Mouse (Mus musculus) midbrain, embryonic 10.5 days (tissue): ENCODE measurements around the gene Coa3. TPM values are rescaled to one million over a fixed set of nuclear protein-coding genes. Genes with fewer than 3 reads are reported as not detected.

Experiments used
- DNase-seq: peaks from one replicate; pipeline ENCODE4 v3.0.0-alpha.2; 2017; ENCODE audit warnings: low spot score
- H3K27ac ChIP-seq: fragments of 300-500 bp; sonication (generic); replicated peaks from 2 replicates; pipeline ENCODE4 v1.5.1; 2016; ENCODE audit warnings: mild to moderate bottlenecking
- H3K27me3 ChIP-seq: fragments of 300-500 bp; sonication (generic); 2 replicates; pipeline ENCODE4 v1.6.1; 2016; ENCODE audit warnings: low read depth, mild to moderate bottlenecking; ENCODE audit not compliant: poor library complexity, severe bottlenecking
- H3K36me3 ChIP-seq: fragments of 300-500 bp; sonication (generic); 2 replicates; pipeline ENCODE4 v1.6.1; 2016; ENCODE audit warnings: mild to moderate bottlenecking, moderate library complexity
- H3K4me1 ChIP-seq: fragments of 300-500 bp; sonication (generic); 2 replicates; pipeline ENCODE4 v1.6.1; 2016
- H3K4me3 ChIP-seq: fragments of 300-500 bp; sonication (generic); 2 replicates; pipeline ENCODE4 v1.5.1; 2016; ENCODE audit warnings: mild to moderate bottlenecking, moderate library complexity
- H3K9me3 ChIP-seq: fragments of 300-500 bp; sonication (generic); replicated peaks from 2 replicates; pipeline ENCODE4 v1.6.1; 2016; ENCODE audit warnings: mild to moderate bottlenecking
- WGBS: fragments of 180-500 bp; shearing (Covaris S2); methylation state at CpG from one replicate; pipeline ENCODE4 v1.1.7; 2016; 5-methylcytosine and 5-hydroxymethylcytosine counted together
- polyA plus RNA-seq: library from polyadenylated mRNA; unstranded; fragments of >200 nt; fragmentation: Nextera tagmentation; extraction: Ambion mirVana; gene quantifications from 2 replicates; pipeline ENCODE4 v1.2.1, GENCODE M21; 2016

The Coa3 gene
- polyA plus RNA-seq, 1 experiment from 2014 or later: 223 TPM

DNA sequence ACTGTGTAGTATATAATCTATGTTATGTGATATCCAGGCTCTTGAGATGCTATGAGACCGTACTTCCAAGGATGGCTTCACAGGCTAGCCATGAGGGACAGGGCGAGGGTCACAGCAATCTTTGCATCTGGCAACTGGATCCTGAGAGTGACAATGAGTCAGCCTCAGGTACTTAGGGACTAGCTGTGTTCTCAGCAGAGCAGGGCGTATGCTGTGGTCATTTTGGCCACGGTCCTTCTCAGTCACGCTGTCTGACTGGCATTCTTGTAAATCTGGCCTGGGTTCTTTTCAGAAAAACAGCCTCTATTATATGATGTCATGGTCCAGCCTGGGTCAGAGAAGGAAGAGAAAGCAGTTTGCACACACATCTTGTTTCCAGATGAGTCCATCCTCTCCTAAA, 42.1 kb downstream of the Coa3 start:
- Histone ChIP-seq H3K4me3 (no peak overlapping the region), H3K27me3 (0 out of 2 replicates have a peak, but pooled peaks cover 5% of the 10 kb centered on the region), H3K9me3 (no peaks in the 10 kb centered on the region), H3K36me3 (no peaks in the 10 kb centered on the region), H3K27ac (no peak overlapping the region), H3K4me1 (peaks cover 4% of the 10 kb centered on the region; the same call in 1 of the 2 replicates)
- no peak for DNase-seq
- 92% methylated on average over 5 of the region's 5 CpGs for WGBS

DNA sequence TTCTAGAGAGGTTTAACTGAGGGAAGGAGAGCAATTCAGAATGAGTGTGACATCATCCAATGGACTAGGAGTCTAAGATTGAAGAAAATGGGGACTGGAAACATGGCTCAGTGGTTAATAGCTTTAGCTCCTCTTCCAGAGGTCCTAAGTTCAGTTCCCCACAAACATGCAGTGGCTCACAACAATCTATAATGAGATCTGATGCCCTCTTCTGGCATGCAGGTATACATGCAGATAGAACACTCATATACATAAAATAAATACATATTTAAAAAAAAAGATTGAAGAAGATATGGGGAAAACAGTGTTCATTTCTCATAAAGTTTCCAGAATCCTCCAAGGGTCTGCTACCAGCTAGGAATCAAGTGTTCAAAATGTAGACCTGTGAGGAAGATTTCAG, 43.5 kb downstream of the Coa3 start:
- no peak for DNase-seq
- peaks cover 18% of the 10 kb centered on the region for H3K4me1 ChIP-seq
- 0 out of 2 replicates have a peak, but pooled peaks cover 5% of the 10 kb centered on the region for H3K27me3 ChIP-seq
- H3K36me3 ChIP-seq: no peaks in the 10 kb centered on the region
- no peak overlapping the region for H3K4me3 ChIP-seq
- no peak overlapping the region for H3K27ac ChIP-seq
- H3K9me3 ChIP-seq: no peaks in the 10 kb centered on the region

DNA sequence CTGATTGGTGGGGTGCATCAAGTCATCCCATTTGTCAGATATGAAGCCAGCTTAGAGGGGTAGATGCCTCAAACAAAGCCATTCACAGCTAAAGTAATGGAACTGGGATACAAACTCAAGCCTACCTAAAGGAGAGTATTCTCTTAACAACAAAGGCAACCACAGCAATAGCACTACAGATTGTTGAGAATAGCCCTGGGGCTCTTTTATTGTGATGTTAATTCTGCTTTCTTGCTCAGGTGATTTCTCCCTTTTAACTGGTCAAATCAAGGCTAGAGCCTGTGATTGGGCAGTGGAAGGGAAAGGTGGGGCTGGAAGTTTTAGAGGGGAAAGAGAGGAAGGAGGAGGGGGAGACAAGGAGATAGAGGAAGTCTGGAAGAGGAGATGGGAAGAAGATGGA, 44.8 kb downstream of the Coa3 start:
- DNase-seq: no peak
- no peak overlapping the region for H3K4me3 ChIP-seq

DNA sequence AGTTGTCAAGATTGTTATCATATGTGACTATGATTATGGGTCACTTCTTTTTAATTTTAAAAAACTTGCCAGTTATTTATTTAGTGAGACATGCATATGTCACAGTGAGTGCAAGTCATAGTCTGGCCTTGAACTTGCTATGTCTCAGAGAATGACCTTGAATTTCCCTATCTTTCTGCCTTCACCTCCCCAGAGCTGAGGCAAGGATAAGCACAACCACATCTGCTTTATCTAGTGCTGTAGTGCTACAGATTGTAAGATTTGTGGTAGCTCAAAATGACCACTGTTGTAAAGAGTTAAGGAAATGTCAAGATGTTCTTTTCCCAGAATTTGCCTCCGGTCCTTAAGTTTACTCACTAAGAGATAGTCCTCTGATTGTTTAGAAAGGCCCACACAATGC, 45.7 kb downstream of the Coa3 start:
- no peaks in the 10 kb centered on the region for H3K36me3 ChIP-seq
- no peak overlapping the region for H3K4me3 ChIP-seq
- no peak for DNase-seq
- H3K27ac ChIP-seq: no peak overlapping the region
- 0 out of 2 replicates have a peak, but pooled peaks cover 5% of the 10 kb centered on the region for H3K27me3 ChIP-seq
- WGBS: 93% methylated on average over 1 of the region's 1 CpGs
- H3K9me3 ChIP-seq: no peaks in the 10 kb centered on the region
- peaks cover 33% of the 10 kb centered on the region for H3K4me1 ChIP-seq

More for the DNA sequence above, 44.8 kb downstream of the Coa3 start:
- H3K27me3 ChIP-seq: 0 out of 2 replicates have a peak, but pooled peaks cover 5% of the 10 kb centered on the region
- H3K4me1 ChIP-seq: peaks cover 31% of the 10 kb centered on the region
- H3K36me3 ChIP-seq: no peaks in the 10 kb centered on the region
- no peaks in the 10 kb centered on the region for H3K9me3 ChIP-seq
- H3K27ac ChIP-seq: no peak overlapping the region

DNA sequence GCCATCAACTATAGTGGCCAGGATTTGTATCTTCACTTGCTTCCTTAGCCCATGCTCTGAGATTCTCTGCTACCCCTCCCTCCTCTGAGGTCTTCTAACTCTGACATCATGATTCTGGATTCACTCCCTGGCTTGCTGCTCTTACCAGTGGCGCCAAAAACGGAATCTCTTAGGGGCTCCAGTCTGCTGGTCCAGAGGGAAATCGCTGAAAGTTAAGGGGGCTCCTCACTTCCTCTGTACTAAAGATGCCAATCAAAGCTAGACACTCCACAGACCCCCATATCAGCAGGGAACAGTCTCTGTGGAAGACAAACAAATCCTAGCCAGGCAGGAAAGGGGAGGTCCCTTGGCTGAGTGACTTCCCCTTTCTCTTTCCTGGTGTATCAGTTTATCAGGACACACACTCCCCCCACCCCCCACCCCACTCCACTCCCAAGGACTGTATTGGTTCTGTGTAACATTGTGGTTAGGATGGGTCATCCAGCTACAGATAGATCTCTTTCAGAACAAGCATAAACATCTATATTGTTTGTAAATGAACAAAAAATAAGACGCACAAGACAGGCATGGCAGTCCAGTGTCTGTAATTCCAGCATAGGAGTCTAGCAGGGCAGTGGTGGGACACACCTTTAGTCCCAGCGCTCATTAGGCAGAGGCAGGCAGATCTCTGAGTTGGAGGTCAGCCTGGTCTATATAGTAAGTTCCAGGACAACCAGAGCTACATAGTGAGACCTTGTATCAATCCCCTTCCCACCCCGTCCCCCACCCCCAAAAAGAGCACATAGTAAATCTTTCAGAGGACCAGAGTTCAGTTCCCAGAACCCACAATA, 46.7 kb downstream of the Coa3 start:
- no peak overlapping the region for H3K27ac ChIP-seq
- no peaks in the 10 kb centered on the region for H3K36me3 ChIP-seq
- DNase-seq: no peak
- peaks cover 10% of the 10 kb centered on the region; the same call in 1 of the 2 replicates for H3K27me3 ChIP-seq
- no peaks in the 10 kb centered on the region for H3K9me3 ChIP-seq
- H3K4me3 ChIP-seq: no peak overlapping the region
- 58% methylated on average over 6 of the region's 6 CpGs for WGBS
- peaks cover 33% of the 10 kb centered on the region for H3K4me1 ChIP-seq

DNA sequence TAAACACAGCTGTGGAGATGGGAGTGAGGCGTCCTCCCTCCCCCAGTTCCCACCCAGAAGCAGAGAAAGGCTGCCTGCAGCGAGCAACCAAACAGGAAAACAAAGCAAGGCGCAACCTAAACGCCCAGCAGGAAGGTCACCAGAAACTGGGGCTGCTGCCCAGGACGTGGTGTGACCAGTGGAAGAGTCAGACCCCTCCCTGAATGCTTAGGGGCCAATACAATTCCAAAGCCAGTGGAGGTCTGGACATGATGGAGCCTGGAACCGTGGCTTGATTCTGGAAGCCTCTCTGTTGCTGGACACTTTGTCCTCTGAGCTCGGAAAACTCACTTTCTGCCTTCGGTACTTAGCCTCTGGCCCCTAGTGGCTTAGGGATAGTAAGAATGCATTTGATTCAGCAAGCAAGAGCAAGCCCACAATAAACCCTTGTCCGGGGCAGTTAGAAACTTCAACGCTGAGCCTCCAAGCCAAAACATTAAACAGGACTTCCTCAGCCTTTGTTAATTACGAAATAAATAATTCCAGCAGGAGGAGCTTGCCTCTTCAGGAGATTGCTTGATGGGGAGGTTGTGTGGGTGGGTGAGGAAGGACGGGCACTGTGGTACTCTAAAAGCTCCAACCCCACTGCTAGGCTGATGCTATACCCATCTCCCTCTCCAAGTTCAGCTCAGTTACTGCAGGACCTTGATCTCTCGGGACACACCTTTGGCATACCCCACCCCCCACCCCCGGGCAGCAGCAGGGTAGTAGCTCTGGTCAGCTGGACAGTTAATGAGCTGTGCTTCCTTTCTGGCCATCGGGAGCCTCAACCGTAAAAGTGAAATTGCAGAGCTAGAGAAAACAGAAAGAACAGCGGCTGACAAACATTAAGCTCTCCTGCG, 47.7 kb downstream of the Coa3 start:
- no peaks in the 10 kb centered on the region for H3K36me3 ChIP-seq
- peaks cover 36% of the 10 kb centered on the region for H3K4me1 ChIP-seq
- H3K4me3 ChIP-seq: peak overlapping the region; percentile 26; the same call in 1 of the 2 replicates
- 10% methylated on average over 18 of the region's 18 CpGs for WGBS
- DNase-seq: peak; percentile 36
- no peaks in the 10 kb centered on the region for H3K9me3 ChIP-seq
- H3K27me3 ChIP-seq: peaks cover 10% of the 10 kb centered on the region; the same call in 1 of the 2 replicates
- H3K27ac ChIP-seq: peak overlapping the region; percentile 79

DNA sequence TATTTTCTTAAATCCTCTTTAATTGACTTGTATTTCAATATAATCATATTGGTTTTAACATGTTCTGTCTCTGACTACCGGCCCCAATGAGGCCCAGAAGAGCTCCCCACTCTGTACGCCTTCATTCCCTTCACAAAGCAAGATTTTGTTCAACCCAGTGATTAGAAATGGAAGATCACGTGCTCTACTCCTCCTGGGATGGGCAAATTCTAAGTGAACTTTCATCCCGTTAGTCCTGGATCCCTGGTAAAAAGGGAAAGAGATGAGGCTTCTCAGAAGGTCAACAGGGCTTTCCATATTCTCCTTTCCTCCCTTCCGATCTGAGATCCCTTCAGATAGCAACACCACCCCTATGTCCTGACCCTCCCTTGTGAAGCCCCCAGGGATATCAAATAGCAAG, 48.4 kb downstream of the Coa3 start:
- Histone ChIP-seq H3K9me3 (no peaks in the 10 kb centered on the region), H3K36me3 (no peaks in the 10 kb centered on the region), H3K4me3 (peak overlapping the region; percentile 26; the same call in 1 of the 2 replicates), H3K4me1 (peaks cover 43% of the 10 kb centered on the region), H3K27me3 (peaks cover 10% of the 10 kb centered on the region; the same call in 1 of the 2 replicates), H3K27ac (peak overlapping the region; percentile 79)
- 16% methylated on average over 5 of the region's 5 CpGs for WGBS
- DNase-seq: no peak

DNA sequence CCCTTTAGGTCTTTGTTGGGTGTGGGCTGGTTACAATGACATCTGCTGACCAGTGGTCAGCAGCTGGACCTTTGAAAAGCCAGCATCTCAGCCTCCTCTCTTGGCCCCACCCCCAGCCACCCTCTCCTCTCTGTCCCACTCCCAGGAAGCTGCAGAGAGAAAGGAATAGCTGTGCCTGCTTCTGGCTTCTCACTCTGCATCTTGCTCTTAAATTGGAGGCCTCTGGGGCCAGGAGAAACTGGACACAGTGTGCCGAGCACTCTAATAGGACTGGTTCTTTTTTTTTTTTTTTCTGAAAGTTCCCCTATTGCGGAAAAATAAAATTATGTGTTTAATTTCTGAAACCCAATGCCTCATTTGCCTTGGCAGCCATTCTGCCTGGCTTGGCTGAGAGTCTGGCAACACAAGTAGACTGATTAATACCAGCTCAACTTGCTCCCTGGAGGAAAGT, 48.8 kb downstream of the Coa3 start:
- Histone ChIP-seq H3K27ac (peak overlapping the region; percentile 79), H3K36me3 (no peaks in the 10 kb centered on the region), H3K4me1 (peaks cover 45% of the 10 kb centered on the region), H3K4me3 (no peak overlapping the region), H3K9me3 (no peaks in the 10 kb centered on the region), H3K27me3 (peaks cover 10% of the 10 kb centered on the region; the same call in 1 of the 2 replicates)
- DNase-seq: peak; percentile 35
- 25% methylated on average over 2 of the region's 2 CpGs for WGBS

DNA sequence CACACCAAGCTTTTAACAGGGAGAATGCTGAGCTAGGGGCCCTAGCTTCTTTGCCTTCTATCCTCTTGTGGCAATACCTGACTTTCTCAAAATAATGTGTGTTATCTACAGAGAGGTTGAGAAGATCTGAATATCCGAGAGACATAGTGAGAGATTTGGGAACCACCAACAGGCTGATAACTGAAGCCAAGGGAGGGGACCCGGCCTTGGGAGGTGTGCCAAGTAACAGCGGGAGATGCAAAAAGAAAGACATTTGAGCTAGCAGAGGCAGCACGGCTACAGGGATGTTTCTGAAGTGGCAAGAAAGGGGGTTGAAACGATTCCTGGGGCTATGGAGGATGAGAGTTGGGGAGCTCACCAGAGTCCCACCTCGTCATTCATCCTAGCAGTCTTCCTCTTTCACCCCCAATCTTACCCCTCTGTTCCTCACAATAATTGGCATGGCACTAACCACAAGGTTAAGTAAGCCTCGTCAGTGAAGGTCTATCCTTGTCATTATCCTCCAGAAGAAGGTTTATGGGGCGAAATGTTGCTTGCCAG, 49.5 kb downstream of the Coa3 start:
- no peaks in the 10 kb centered on the region for H3K36me3 ChIP-seq
- WGBS: 27% methylated on average over 8 of the region's 8 CpGs
- no peak for DNase-seq
- peaks cover 10% of the 10 kb centered on the region; the same call in 1 of the 2 replicates for H3K27me3 ChIP-seq
- no peak overlapping the region for H3K4me3 ChIP-seq
- H3K4me1 ChIP-seq: peaks cover 45% of the 10 kb centered on the region
- no peaks in the 10 kb centered on the region for H3K9me3 ChIP-seq
- peak overlapping the region; percentile 79 for H3K27ac ChIP-seq

Other genes with a start within 250 kb of the Coa3 start
- gene Naglu, start 209.1 kb downstream of the Coa3 start, polyA plus RNA-seq: 10.0 and 11.6 TPM in 2 replicates
- 0.12 TPM in 1 of 2 replicates, not detected in the other for gene Hsd17b1, start 200.7 kb downstream of the Coa3 start, polyA plus RNA-seq
- 57.5 TPM in 2 replicates for gene Coasy, start 196.5 kb downstream of the Coa3 start, polyA plus RNA-seq
- gene Mlx, start 191.8 kb downstream of the Coa3 start, polyA plus RNA-seq: 42.7 and 49.1 TPM in 2 replicates
- gene Psmc3ip, start 183.7 kb downstream of the Coa3 start, polyA plus RNA-seq: 74.3 and 77.3 TPM in 2 replicates
- gene Retreg3, start 159.2 kb downstream of the Coa3 start, polyA plus RNA-seq: 16.4 and 20.2 TPM in 2 replicates
- gene Tubg1, start 159.2 kb downstream of the Coa3 start, polyA plus RNA-seq: 131 and 135 TPM in 2 replicates
- gene Tubg2, start 123.2 kb downstream of the Coa3 start, polyA plus RNA-seq: 2.1 and 3.9 TPM in 2 replicates
- 0.28 and 0.43 TPM in 2 replicates for gene Cntnap1, start 108.6 kb downstream of the Coa3 start, polyA plus RNA-seq
- gene Plekhh3, start 107.8 kb downstream of the Coa3 start, polyA plus RNA-seq: 4.5 and 5.6 TPM in 2 replicates
- gene Ccr10, start 103.7 kb downstream of the Coa3 start, polyA plus RNA-seq: 0.17 and 0.20 TPM in 2 replicates
- 11.1 and 11.2 TPM in 2 replicates for gene Ezh1, start 52.7 kb downstream of the Coa3 start, polyA plus RNA-seq
- gene Ramp2, start 33.1 kb downstream of the Coa3 start, polyA plus RNA-seq: 64.7 and 71.5 TPM in 2 replicates
- 137 and 143 TPM in 2 replicates for gene Vps25, start 25.4 kb downstream of the Coa3 start, polyA plus RNA-seq
- gene Wnk4, start 18.5 kb downstream of the Coa3 start, polyA plus RNA-seq: 5.4 and 8.0 TPM in 2 replicates
- gene Cntd1, start 102 bp downstream of the Coa3 start, polyA plus RNA-seq: 1.6 and 1.8 TPM in 2 replicates
- gene Becn1, start 23.2 kb upstream of the Coa3 start, polyA plus RNA-seq: 152 and 162 TPM in 2 replicates
- 181 and 194 TPM in 2 replicates for gene Psme3, start 37.1 kb upstream of the Coa3 start, polyA plus RNA-seq
- 1.6 and 2.5 TPM in 2 replicates for gene Aoc2, start 45.9 kb upstream of the Coa3 start, polyA plus RNA-seq
- 0.04 TPM in 1 of 2 replicates, not detected in the other for gene Aoc3, start 51.5 kb upstream of the Coa3 start, polyA plus RNA-seq
- not detected in 2 replicates for gene G6pc, start 88.4 kb upstream of the Coa3 start, polyA plus RNA-seq
- gene Aarsd1, start 138.5 kb upstream of the Coa3 start, polyA plus RNA-seq: 105 TPM in 2 replicates
- gene Gm27029, start 145.7 kb upstream of the Coa3 start, polyA plus RNA-seq: 8.4 and 9.4 TPM in 2 replicates
- 22.8 and 24.0 TPM in 2 replicates for gene Rundc1, start 146.0 kb upstream of the Coa3 start, polyA plus RNA-seq
- 2.4 and 3.7 TPM in 2 replicates for gene Ptges3l, start 146.2 kb upstream of the Coa3 start, polyA plus RNA-seq
- 382 and 448 TPM in 2 replicates for gene Rpl27, start 163.2 kb upstream of the Coa3 start, polyA plus RNA-seq
- 3.2 and 4.0 TPM in 2 replicates for gene Ifi35, start 169.3 kb upstream of the Coa3 start, polyA plus RNA-seq
- 38.8 and 57.7 TPM in 2 replicates for gene Rnd2, start 185.9 kb upstream of the Coa3 start, polyA plus RNA-seq
- gene Vat1, start 187.1 kb upstream of the Coa3 start, polyA plus RNA-seq: 36.1 and 47.7 TPM in 2 replicates